Mouse (Mus musculus) liver, embryonic 15.5 days (tissue): ENCODE measurements around the gene Cyp3a57. TPM values are rescaled to one million over a fixed set of nuclear protein-coding genes. Genes with fewer than 3 reads are reported as not detected.
"Not testable (repeated sequence)": the region's sequence is repeated elsewhere in the genome, so short reads cannot be mapped to it uniquely, and the experiment has no call there.

ENCODE experiments used
- ATAC-seq: fragments of 200-750 bp; cut with Nextera tagmentation; 2 replicates; pipeline ENCODE4 v1.8.0; 2017; ENCODE audit warnings: moderate number of reproducible peaks, mild to moderate bottlenecking, moderate library complexity; ENCODE audit not compliant: insufficient read depth
- H3K27ac ChIP-seq: fragments of 300-500 bp; sonication (generic); replicated peaks from 2 replicates; pipeline ENCODE4 v1.5.1; 2015; ENCODE audit warnings: mild to moderate bottlenecking, inconsistent platforms
- H3K27me3 ChIP-seq: fragments of 300-500 bp; sonication (generic); 2 replicates; pipeline ENCODE4 v1.6.1; 2015; ENCODE audit warnings: mild to moderate bottlenecking, inconsistent platforms
- H3K36me3 ChIP-seq: fragments of 300-500 bp; sonication (generic); replicated peaks from 2 replicates; pipeline ENCODE4 v1.6.1; 2015; ENCODE audit warnings: moderate library complexity, mild to moderate bottlenecking, inconsistent platforms
- H3K4me1 ChIP-seq: fragments of 300-500 bp; sonication (generic); replicated peaks from 2 replicates; pipeline ENCODE4 v1.6.1; 2015; ENCODE audit warnings: inconsistent platforms
- H3K4me2 ChIP-seq: fragments of 300-500 bp; sonication (generic); 2 replicates; pipeline ENCODE4 v1.6.1; 2015; ENCODE audit warnings: moderate library complexity, mild to moderate bottlenecking, inconsistent platforms
- H3K4me3 ChIP-seq: fragments of 300-500 bp; sonication (generic); replicated peaks from 2 replicates; pipeline ENCODE4 v1.5.1; 2015; ENCODE audit warnings: mild to moderate bottlenecking, inconsistent platforms
- H3K9ac ChIP-seq: fragments of 300-500 bp; sonication (generic); 2 replicates; pipeline ENCODE4 v1.6.1; 2015; ENCODE audit warnings: moderate library complexity, mild to moderate bottlenecking, inconsistent platforms
- H3K9me3 ChIP-seq: fragments of 300-500 bp; sonication (generic); replicated peaks from 2 replicates; pipeline ENCODE4 v1.6.1; 2016; ENCODE audit warnings: inconsistent platforms
- WGBS: fragments of 180-500 bp; shearing (Covaris S2); methylation state at CpG from one replicate; pipeline ENCODE4 v1.1.7; 2015; ENCODE audit warnings: mixed read lengths; ENCODE audit not compliant: insufficient replicate concordance; 5-methylcytosine and 5-hydroxymethylcytosine counted together
- polyA plus RNA-seq: library from polyadenylated mRNA; unstranded; fragments of >200 nt; fragmentation: Nextera tagmentation; extraction: Ambion mirVana; gene quantifications from 2 replicates; pipeline ENCODE4 v1.2.1, GENCODE M21; 2015

The Cyp3a57 gene
- polyA plus RNA-seq = 0.07 TPM in 1 of 2 replicates, not detected in the other

GRCm38 (mm10) chr5:145344941-145345340 lies at the start of gene Cyp3a57:
TSS of gene Cyp3a57 (plus strand) at chr5:145345279.
- H3K27me3 ChIP-seq = no peaks in the 10 kb centered on the region
- WGBS = 57% methylated on average over 1 of the region's 1 CpGs
- ATAC-seq = no peak
- no peak within 1 kb of the TSS for H3K4me2 ChIP-seq
- no peaks in the 10 kb centered on the region for H3K4me1 ChIP-seq
- H3K4me3 ChIP-seq = no peak within 1 kb of the TSS
- H3K36me3 ChIP-seq = no peaks in the 10 kb centered on the region
- no peak within 1 kb of the TSS for H3K27ac ChIP-seq
- no peak within 1 kb of the TSS for H3K9ac ChIP-seq
- H3K9me3 ChIP-seq = no peaks in the 10 kb centered on the region

- Histone ChIP-seq H3K4me2 (no peak overlapping the region), H3K4me3 (no peak overlapping the region), H3K4me1 (no peaks in the 10 kb centered on the region), H3K27me3 (no peaks in the 10 kb centered on the region), H3K9ac (no peak overlapping the region), H3K27ac (no peak overlapping the region), H3K36me3 (no peaks in the 10 kb centered on the region), H3K9me3 (no peaks in the 10 kb centered on the region)
- ATAC-seq = no peak
Measured at GRCm38 (mm10) chr5:145300469-145300868, 44.6 kb upstream of the Cyp3a57 start.

- not testable (repeated sequence) for H3K9ac ChIP-seq, H3K27ac ChIP-seq, ATAC-seq, H3K4me2 ChIP-seq, H3K27me3 ChIP-seq, H3K9me3 ChIP-seq, H3K4me1 ChIP-seq, H3K36me3 ChIP-seq, H3K4me3 ChIP-seq
- 59% methylated on average over 4 of the region's 4 CpGs for WGBS
Measured at GRCm38 (mm10) chr5:145301796-145302195, 43.3 kb upstream of the Cyp3a57 start.

- Histone ChIP-seq H3K36me3 (no peaks in the 10 kb centered on the region), H3K9ac (no peak overlapping the region), H3K9me3 (no peaks in the 10 kb centered on the region), H3K4me3 (no peak overlapping the region), H3K27ac (no peak overlapping the region), H3K4me1 (no peaks in the 10 kb centered on the region), H3K27me3 (no peaks in the 10 kb centered on the region), H3K4me2 (no peak overlapping the region)
- WGBS = 55% methylated on average over 1 of the region's 1 CpGs
- no peak for ATAC-seq
Measured at GRCm38 (mm10) chr5:145302424-145302823, 42.7 kb upstream of the Cyp3a57 start.

GRCm38 (mm10) chr5:145306953-145307352 lies 38.1 kb upstream of the Cyp3a57 start:
- H3K4me3 ChIP-seq, ATAC-seq, H3K27me3 ChIP-seq, H3K27ac ChIP-seq, H3K9me3 ChIP-seq, H3K4me1 ChIP-seq, H3K9ac ChIP-seq, H3K4me2 ChIP-seq, H3K36me3 ChIP-seq: not testable (repeated sequence)
- WGBS = 73% methylated on average over 4 of the region's 4 CpGs

GRCm38 (mm10) chr5:145307811-145308210 lies 37.3 kb upstream of the Cyp3a57 start:
- H3K4me3 ChIP-seq, H3K27me3 ChIP-seq, H3K4me2 ChIP-seq, H3K9me3 ChIP-seq, H3K36me3 ChIP-seq, H3K9ac ChIP-seq, H3K27ac ChIP-seq, ATAC-seq, H3K4me1 ChIP-seq: not testable (repeated sequence)
- 69% methylated on average over 3 of the region's 3 CpGs for WGBS

- no peaks in the 10 kb centered on the region for H3K4me1 ChIP-seq
- no peak; the same call in 1 of the 2 replicates for ATAC-seq
- H3K4me2 ChIP-seq = no peak overlapping the region
- no peak overlapping the region for H3K27ac ChIP-seq
- H3K4me3 ChIP-seq = no peak overlapping the region
- no peak overlapping the region for H3K9ac ChIP-seq
- H3K9me3 ChIP-seq = no peaks in the 10 kb centered on the region
- H3K36me3 ChIP-seq = no peaks in the 10 kb centered on the region
- H3K27me3 ChIP-seq = no peaks in the 10 kb centered on the region
Measured at GRCm38 (mm10) chr5:145313845-145314244, 31.2 kb upstream of the Cyp3a57 start.

GRCm38 (mm10) chr5:145317141-145317540 lies 27.9 kb upstream of the Cyp3a57 start:
- Histone ChIP-seq H3K4me3 (no peak overlapping the region), H3K9me3 (peaks cover under 1% of the 10 kb centered on the region; the same call in 1 of the 2 replicates), H3K36me3 (no peaks in the 10 kb centered on the region), H3K4me2 (no peak overlapping the region), H3K27me3 (no peaks in the 10 kb centered on the region), H3K9ac (no peak overlapping the region), H3K27ac (no peak overlapping the region), H3K4me1 (no peaks in the 10 kb centered on the region)
- ATAC-seq = no peak
- 47% methylated on average over 1 of the region's 1 CpGs for WGBS

- not testable (repeated sequence) for H3K9ac ChIP-seq
Measured at GRCm38 (mm10) chr5:145338756-145339155, 6.3 kb upstream of the Cyp3a57 start.

GRCm38 (mm10) chr5:145349697-145350096 lies 4.6 kb downstream of the Cyp3a57 start:
- Histone ChIP-seq H3K9me3 (no peaks in the 10 kb centered on the region), H3K4me2 (no peak overlapping the region), H3K4me3 (no peak overlapping the region), H3K27me3 (no peaks in the 10 kb centered on the region), H3K4me1 (no peaks in the 10 kb centered on the region), H3K36me3 (no peaks in the 10 kb centered on the region), H3K27ac (no peak overlapping the region), H3K9ac (no peak overlapping the region)
- ATAC-seq = no peak

More at GRCm38 (mm10) chr5:145338756-145339155, 6.3 kb upstream of the Cyp3a57 start:
- not testable (repeated sequence) for H3K4me3 ChIP-seq, H3K4me2 ChIP-seq, H3K4me1 ChIP-seq, H3K27me3 ChIP-seq, H3K9me3 ChIP-seq, H3K36me3 ChIP-seq, H3K27ac ChIP-seq, ATAC-seq

GRCm38 (mm10) chr5:145353081-145353480 lies 8.0 kb downstream of the Cyp3a57 start:
- WGBS = 50% methylated on average over 1 of the region's 1 CpGs
- Histone ChIP-seq H3K4me2 (no peak overlapping the region), H3K9me3 (no peaks in the 10 kb centered on the region), H3K9ac (no peak overlapping the region), H3K4me3 (no peak overlapping the region), H3K27me3 (no peaks in the 10 kb centered on the region), H3K4me1 (no peaks in the 10 kb centered on the region), H3K36me3 (no peaks in the 10 kb centered on the region), H3K27ac (no peak overlapping the region)
- no peak for ATAC-seq

GRCm38 (mm10) chr5:145415416-145415815 lies 70.3 kb downstream of the Cyp3a57 start:
- H3K9ac ChIP-seq = not testable (repeated sequence)

More at GRCm38 (mm10) chr5:145415416-145415815, 70.3 kb downstream of the Cyp3a57 start:
- H3K4me2 ChIP-seq, H3K27me3 ChIP-seq, H3K4me3 ChIP-seq, H3K9me3 ChIP-seq, H3K27ac ChIP-seq, ATAC-seq, H3K36me3 ChIP-seq, H3K4me1 ChIP-seq: not testable (repeated sequence)
- 61% methylated on average over 9 of the region's 9 CpGs for WGBS
